Mouse (Mus musculus) c-Kit-positive CD71-negative TER-119-negative erythroid progenitor cells, embryonic 14.5 days (primary cell): ENCODE results near the gene Tcf7l1.

Source experiments
- DNase-seq: peaks from one replicate; pipeline ENCODE4 v3.0.0-alpha.2; 2013; ENCODE audit warnings: low read depth

Tcf7l1 gene

DNA sequence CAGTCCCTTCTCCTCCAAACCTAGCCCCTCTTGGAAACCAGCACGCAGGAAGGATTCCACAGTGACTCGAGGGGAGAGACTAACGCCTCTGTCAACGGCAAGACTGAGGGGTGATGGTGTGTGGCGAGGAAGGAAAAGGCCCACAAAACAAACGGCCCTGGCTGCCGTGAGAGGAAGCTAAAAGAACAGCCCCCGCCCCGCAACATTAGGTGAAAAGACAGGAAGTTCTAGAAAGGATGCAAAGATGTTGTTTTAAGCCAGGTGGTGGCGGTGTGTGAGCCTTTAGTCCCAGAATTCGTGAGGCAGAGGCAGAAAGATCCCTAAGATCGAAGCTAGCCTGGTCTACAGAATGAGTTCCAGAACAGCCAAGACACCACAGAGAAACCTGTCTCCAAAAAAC lies 43.3 kb downstream of the Tcf7l1 start:
- no peak for DNase-seq

- no peak for DNase-seq
Measured at GRCm38 (mm10) chr6:72744144-72744800, 44.8 kb downstream of the Tcf7l1 start.

- no peak for DNase-seq
Measured at GRCm38 (mm10) chr6:72743624-72744041, 45.4 kb downstream of the Tcf7l1 start.

GRCm38 (mm10) chr6:72742331-72742730 lies 46.7 kb downstream of the Tcf7l1 start:
- DNase-seq: no peak

DNA sequence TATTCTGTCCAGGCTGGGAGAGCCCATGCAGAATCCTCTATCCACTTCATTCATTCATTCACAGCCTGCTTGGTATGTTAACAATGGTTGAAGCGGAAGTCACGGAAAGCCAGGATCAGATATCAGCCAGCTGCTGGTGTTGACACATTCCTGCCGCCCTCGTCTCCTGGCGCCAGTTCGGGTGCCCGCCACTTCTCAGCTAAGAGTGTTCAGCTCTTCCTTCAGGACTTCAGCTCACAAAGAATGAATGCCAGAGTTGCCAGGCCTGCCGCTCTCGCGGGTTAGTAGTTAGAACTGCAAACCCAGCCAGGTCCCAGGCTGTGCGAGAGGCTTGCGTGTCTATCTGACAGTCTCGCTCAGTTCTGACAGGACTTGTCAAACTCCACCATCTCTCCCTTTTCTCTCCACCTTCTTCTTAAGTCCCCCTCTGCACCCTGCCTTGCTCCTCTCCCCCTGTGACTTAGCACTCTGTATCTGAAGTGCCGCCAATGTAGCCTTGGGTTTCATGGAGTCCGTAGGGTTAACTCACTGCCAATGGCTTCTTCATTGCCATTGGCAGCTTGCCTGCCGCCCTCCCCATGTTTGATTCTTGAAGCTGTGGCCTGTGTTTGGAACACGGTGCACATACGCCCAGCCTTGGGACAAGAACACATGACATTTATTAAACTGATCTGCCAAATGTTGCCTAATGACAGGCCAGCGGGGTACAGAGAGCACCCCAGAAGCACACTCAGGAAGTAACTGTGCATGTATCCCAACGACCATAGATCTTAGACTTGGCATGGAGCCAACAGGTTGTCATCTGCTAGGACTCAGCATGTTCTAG lies 48.2 kb downstream of the Tcf7l1 start:
- no peak for DNase-seq

DNA sequence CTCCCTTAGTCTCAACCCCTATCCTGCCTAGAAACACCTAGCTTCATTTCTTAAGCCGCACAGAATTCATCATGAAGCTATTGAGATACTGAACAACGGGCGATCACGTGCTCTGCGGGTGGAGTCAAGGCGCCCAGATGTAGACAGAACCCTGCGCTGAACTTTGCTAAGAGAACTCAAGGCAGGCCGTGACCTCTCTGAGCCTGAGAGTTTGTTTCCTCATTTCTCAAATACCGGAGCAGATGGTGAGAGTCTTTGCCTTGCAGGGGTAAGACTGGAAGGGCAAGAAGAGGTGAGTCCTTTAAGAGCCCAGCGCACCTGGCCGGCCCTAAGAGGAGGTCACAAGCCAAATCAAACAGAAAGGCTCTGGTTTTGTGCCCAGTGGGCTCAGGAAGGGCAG lies 52.2 kb downstream of the Tcf7l1 start:
- no peak for DNase-seq

GRCm38 (mm10) chr6:72735206-72735605 lies 53.8 kb downstream of the Tcf7l1 start:
- DNase-seq: no peak

DNA sequence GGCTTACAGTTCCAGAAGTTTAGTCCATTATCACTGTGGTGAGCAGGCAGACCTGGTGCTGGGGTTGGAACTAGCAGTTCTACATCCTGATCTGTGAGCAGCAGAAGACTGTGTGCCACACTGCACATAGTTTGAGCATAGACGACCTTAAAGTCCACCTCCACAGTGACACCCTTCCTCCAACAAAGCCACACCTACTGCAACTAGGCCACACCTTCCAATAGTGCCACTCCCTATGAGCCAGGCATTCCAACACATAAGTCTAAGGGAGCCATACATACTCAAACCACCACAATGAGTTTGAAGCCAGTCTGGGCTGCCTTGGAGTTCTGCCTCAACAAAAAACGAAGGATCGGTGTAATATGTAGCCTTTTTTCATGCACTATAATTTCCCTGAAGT lies 55.7 kb downstream of the Tcf7l1 start:
- DNase-seq: no peak

DNA sequence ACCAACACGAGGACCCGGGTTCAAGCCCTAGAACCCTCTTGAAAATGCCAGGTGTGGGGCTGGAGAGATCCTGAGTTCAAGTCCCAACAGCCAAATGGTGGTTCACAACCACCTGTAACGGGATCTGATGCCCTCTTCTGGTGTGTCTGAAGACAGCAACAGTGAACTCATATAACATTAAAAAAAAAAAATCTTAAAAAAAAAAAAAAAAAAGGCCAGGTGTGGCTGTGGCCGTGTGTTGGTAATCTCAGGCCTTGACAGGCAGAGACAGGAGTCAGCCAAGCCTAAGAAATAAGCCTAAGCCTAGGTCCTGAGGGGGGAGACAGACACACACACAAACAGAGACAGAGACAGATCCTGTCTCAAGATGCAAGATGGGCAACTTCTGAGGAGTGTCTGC lies 56.9 kb downstream of the Tcf7l1 start:
- no peak for DNase-seq

DNA sequence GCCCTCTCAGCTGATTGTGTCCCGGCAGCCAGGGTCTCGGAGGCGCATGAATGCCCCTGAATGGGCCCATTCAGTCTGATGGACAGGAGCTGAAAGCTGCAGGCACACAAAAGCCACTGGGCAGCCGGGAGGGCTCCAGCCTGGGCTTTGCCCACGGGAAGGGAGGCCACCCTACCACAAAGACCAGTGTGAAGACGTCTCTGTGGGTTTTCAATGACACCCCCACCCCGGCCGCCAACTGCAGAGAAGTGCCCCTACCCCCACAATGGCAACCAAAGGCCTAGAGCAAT lies 58.5 kb downstream of the Tcf7l1 start:
- no peak for DNase-seq

DNA sequence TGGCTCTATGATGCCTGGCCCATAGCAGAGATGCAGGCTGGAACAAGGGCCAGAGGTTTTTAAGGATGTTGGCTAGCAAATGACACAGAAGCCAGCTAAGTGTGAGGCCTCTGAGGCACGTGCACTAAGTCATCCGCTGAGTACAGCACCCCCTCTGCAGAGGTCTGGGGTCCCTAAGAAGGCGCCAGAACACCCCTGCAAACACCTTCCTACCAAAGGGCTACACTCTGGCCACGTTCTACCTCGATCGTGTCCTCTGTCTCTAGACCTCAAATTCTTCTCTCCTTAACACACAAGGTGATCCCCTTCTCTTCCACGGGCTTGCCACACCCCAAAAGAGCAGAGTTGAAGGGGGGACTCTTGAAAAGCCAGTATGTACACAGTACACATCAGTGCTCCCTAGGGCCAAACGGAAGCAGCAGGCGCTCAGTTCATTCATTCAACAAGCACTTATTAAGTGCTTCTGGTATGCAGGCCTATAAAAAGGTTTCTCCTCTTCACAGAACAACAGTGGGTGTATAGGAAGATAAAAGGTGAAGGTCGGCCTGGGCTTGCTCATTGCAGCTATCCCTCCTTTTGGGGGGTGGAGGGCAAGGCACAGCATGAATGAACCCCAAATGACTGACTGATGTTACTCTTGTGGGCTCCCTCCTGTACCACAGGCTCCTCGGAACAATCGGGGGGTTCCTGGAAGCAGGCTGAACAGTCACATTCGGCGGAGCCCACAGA lies 59.1 kb downstream of the Tcf7l1 start:
- no peak for DNase-seq

GRCm38 (mm10) chr6:72727826-72728225 lies 61.2 kb downstream of the Tcf7l1 start:
- DNase-seq: no peak

GRCm38 (mm10) chr6:72724494-72725180 lies 64.4 kb downstream of the Tcf7l1 start:
- no peak for DNase-seq

GRCm38 (mm10) chr6:72723731-72724385 lies 65.2 kb downstream of the Tcf7l1 start:
- no peak for DNase-seq

DNA sequence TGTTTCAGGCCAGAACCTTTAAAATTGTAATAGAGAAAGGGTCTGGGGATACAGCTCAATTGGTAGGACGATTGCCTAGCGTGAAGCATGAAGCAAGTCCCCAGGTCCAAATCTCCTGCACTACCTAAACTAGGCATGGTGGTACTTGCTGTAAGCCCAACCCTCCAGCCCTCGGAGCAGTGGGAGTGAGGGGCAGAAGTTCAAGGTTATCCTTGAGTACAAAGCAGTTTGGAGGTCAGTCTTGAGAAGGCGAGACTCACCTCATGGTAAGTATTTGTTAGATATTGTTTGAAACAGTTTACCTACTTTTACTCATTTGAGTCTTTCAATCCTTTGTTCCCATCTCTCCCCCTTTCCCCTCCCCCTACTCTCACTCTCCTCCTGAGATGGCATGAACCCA lies 65.9 kb downstream of the Tcf7l1 start:
- DNase-seq: no peak

DNA sequence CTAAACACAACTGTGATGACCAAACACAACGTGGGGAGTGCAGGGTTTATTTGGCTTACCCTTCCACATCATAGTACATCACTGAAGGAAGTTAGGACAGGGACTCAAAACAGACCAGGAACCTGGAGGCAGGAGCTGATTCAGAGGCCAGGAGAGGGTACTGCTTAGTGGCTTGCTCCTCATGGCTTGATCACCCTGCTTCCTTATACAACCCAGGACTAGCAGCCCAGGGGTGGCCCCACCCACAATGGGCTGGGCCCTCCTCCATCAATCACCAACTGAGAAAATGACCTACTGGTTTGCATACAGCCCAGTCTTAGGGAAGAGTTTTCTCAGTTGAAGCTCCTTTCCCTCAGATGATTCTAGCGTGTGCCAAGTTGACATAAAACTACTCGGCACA lies 68.2 kb downstream of the Tcf7l1 start:
- no peak for DNase-seq

DNA sequence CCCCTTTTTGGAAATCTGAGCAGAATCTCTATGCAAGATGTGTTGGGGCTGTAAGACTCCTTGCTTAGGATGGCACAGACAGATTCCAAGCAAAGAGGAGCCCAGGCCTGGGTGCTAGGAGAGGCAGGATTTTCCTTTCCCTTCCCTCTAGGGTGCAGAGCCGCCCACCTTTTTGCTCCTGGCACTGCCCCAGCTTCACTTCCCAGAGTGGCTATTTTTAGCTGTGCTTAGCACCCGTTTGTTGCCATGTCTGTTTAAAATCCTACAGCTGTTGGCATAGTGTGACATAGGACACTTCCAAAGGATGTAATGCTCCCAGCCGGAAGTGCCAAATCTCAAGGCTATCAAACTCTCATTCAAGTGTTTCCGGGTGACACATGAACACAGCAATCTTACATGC lies 74.3 kb downstream of the Tcf7l1 start:
- no peak for DNase-seq

DNA sequence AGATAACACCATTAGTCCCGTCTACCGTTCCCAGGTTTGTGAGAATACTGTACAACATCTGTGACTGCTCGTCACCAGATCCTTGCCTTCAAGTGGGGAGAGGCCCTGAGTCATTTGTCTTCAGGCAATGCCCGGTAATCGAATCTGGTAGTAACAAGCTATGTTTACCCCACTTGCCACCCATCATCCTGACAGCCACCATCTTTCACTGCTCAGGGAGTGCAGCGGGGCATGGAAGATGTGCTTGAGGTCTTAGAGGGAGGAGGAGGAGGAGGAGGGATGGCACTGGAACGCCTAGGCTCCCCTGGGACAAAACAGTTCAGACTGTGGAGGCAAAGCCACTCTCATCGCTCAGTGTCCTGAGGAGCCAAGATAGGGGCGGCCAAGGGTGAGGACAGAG lies 74.8 kb downstream of the Tcf7l1 start:
- DNase-seq: no peak

DNA sequence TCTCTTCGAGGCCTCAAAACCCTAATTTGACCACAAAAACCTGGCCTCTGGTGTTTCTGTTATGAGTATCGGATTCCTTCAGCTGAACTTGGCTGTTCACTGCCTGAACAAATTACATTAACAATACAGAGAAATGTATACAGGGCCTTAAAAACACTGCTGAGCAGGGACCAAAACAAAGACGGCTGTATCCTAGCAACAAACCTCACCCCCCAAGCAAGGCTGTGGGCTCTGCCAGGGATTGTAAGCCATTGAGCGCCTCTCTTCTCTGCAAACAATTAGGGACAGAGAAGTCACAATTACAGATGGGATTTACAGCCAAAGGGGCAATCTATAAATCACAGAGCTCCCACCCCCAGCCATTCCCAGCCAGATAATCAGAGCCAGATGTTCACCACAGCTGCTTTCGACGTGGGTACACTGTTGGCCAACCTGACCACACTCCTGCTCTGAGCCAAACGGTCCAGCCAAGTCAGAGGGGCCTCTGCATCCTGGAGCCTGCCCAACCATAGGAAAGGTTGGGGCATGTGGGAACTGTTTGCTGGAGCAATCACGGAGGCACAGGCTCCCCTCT lies 77.5 kb downstream of the Tcf7l1 start:
- no peak for DNase-seq

DNA sequence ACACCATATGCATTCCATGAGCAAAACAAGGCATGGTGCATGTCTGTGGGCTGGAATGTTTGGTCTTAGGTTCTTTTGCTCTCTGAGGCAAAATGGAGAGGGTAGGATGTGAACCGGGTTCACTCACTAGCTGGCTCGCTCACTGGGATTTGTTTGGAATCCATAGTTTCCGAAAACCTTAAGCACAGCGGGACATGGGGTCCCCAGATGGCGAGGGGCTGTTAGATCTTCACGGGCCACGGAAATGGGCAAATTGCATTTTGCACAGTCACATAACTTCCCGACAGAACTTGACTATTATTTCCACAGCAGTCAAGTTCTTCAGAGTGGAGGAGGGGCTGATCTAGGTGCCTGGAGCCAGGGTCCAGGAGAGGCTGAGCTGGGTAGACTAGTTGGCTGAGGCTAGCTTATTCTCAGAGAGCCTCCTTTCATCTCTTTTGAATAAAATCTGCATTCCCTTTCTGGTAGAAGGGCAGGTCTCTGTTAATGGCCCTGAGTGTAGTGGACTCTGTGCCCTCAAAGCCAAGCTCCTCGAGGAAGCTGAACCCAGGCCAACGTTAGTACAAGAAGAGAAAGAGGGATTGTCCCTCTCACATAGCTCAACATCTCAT lies 78.1 kb downstream of the Tcf7l1 start:
- DNase-seq: no peak

DNA sequence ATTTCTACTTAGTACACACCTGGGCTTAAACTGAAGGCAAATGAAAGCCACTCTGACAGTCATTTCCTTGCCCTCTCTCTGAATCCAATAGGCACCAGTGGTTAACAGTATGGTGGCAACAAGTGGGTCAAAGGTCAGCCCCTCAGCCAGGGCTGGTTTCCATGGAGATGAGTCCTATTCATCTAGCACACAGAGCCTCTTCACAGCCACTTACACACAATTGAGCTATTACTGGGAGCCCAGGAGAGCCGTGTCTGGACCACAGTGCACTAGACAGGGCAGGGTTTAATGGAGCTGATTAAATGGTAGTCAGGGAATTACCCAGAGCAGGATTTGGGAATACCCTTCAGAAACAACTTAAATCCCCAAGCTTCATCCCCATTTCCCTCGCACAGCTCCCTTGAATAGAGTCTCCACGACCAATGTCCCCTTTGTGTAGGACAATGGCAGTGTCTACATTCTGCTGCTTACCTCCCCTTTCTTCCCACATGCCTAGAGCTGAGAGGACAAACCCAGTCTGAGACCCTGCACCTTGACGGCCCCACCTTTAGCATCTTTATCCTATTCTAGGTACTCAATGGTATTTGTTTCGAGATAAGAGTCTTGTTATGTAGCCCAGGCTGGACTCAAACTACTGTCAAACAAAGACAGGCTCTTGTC lies 89.5 kb downstream of the Tcf7l1 start:
- no peak for DNase-seq
